Mouse (Mus musculus) cerebellum, adult 8-10 months (tissue): ENCODE measurements around the gene Tm9sf2.
A peak's percentile ranks its signal among the peaks of the same experiment; 100 is the strongest.

Experiments used
- DNase-seq: peaks from one replicate; pipeline ENCODE4 v3.0.0; 2022

Gene Tm9sf2

GRCm38 (mm10) chr14:122181078-122181814, 74.4 kb downstream of the Tm9sf2 start, which contains the start of gene Clybl:
TSS of gene Clybl (plus strand) at chr14:122181704.
- peak; percentile 95 for DNase-seq

DNA sequence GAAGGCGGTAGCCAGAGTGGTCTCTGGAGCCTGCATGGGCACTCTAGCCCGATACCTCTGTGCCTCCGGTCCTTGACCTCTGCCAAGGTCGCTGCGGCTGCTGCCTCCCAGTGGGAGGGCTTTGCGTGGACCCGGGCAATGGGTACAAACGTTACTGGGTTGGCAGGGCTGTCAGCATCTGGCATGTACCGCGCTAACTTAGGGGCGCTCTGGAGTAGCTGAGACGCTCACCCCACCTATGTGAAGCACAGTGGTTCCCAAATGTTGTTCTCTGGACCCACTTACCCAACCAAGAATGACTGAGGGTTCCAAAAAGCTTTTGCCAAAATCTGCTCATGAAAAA, 74.9 kb downstream of the Tm9sf2 start:
- no peak for DNase-seq

DNA sequence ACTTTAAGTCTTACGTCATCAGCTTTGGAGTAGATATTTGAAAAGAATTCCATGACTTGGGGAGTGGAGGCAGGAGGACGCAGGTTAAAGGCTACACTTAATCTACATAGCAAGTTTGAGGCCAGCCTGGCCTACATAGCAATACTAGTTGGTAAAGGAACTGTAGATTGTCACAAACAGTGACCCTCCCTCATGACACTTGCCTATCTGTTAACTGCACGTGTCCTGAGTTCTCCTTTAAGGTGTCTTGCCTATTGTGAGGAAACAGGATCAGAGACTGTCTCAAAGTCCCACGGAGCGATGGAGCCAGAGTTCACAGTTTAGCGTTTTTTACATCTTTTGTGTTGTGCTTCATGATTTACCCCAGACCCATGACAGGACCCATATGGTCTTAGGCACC, 75.4 kb downstream of the Tm9sf2 start:
- DNase-seq = no peak

GRCm38 (mm10) chr14:122183974-122184373, 77.1 kb downstream of the Tm9sf2 start:
- DNase-seq = no peak

DNA sequence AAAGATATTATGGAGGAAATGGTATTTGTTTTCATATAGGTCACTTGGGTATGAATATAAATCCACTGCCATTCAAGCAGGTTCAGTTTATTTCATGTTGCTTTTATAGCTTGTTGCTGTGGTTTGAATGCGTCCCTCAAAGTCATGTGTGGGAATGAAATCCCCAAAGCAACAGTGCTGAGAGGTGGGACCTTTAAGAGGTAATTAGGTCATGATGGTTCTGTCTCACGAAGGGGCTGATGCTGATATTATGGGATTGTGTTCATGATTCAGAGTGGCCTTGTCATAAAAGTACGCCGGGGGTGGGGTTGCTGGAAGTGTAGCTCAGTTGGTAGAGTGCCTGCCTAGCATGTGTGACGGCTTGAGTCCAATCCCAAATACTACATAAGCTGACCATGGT, 81.4 kb downstream of the Tm9sf2 start:
- DNase-seq = no peak

DNA sequence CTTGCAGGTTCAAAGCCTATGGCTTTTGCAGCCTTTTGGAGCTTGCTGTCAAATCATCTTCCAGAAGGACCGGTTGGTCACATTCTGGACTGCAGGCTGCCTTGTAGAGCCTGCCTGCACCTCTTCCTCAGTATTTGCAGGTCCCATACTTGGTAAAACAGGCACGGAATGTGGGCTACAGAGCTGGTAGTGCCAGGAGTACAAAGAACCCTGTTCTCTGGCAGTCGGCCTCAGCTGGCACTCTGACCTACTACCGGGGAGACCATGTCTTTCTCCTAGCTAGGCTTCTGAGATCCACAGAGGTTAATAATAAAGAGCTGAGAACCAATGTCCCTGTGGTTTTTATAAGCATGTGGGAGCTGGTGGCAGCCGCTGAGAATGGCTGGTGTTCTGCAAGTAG, 83.1 kb downstream of the Tm9sf2 start:
- DNase-seq = no peak

GRCm38 (mm10) chr14:122190527-122190926, 83.7 kb downstream of the Tm9sf2 start:
- no peak for DNase-seq

DNA sequence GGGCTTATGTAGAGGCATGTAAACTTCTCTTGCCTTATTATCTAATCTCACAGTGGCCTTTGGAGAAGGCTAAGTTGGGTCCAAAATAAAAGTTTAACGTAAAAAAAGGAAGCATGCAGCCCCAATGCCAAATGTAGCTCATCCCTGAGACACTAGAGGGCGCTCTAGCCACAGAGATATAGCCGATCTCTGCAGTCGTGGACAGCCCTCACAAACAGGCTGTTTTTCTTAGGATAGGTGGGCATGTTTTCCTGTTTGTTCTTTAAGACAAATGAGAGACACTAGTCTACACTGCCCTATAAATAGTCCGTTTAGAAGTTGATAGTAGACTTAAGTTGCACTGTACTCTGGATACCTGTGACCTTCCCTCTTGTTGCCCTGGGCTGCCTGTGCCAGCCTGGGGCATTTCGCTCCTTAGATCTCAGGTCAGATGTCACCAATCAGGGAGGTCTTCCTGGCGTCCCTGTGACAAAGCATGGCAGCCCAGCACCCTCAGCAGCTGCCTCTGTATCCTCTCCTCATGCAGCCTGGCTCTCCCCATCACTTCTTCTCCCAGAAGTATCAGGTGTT, 84.2 kb downstream of the Tm9sf2 start:
- peak; percentile 79 for DNase-seq

GRCm38 (mm10) chr14:122194630-122195029, 87.8 kb downstream of the Tm9sf2 start:
- DNase-seq = no peak

DNA sequence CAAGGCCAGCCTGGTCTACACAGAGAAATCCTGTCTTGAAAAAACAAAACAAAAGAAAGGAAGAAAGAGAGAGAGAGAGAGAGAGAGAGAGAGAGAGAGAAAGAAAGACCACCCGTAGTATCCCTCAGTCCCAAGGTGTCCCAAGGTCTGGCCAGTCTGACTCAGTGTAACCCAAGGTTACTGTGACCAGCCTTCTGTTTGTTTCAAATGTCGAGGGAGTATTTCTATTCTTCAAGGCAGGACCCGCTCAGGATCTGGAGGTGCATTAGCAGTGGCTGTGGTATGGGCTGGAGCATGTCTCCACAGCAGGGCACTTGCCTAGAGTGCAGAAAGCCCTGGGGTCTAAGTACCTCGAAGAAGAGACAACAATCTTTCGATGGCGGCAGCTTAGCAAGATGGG, 90.0 kb downstream of the Tm9sf2 start:
- no peak for DNase-seq

DNA sequence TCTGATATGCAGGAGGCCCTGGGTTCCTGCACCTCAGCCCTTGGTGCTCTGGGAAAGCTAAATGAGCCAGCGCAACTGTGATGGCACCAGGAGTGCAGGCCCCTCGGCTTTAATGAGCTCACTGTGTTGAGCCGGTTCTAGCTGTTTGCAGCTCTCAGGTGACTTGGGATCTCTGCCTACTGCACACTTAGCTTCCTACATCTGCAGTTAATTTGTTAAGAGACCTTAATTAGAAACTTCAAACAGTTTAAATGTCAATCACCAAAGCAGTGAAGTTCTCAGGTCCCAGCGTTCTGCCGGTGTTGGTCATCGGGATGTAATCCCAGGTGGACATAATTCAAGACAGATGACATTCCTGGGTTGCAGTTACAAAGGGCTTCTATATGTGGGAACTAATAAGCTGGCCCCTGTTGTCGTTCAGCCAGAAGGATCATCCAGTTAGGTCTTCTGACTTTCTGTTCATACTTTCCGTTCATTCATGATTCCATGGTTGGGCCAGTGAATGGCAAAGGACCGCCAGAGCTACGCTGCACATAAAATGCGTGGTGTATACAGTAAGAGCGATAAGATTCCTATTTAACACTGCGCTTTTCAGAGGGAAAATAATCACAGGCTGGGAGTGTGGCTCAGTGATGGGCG, 93.5 kb downstream of the Tm9sf2 start:
- DNase-seq = no peak

GRCm38 (mm10) chr14:122209177-122209576, 102.3 kb downstream of the Tm9sf2 start:
- DNase-seq = no peak
